Mouse (Mus musculus) intestine, embryonic 14.5 days (tissue): Measurements from ENCODE around the gene Gm12830. TPM values are rescaled to one million over a fixed set of nuclear protein-coding genes. Genes with fewer than 3 reads are reported as not detected.

ENCODE experiments used
- ATAC-seq: fragments of 200-750 bp; cut with Nextera tagmentation; replicated peaks from 2 replicates; pipeline ENCODE4 v1.8.0; 2017; ENCODE audit warnings: low read depth, moderate number of reproducible peaks, moderate TSS enrichment, moderate library complexity; ENCODE audit not compliant: low FRiP score, low TSS enrichment
- DNase-seq: peaks from one replicate; pipeline ENCODE4 v3.0.0-alpha.2; 2018; ENCODE audit warnings: low spot score
- H3K27ac ChIP-seq: fragments of 300-500 bp; sonication (generic); 2 replicates; pipeline ENCODE4 v1.5.1; 2014; ENCODE audit warnings: low read depth, mild to moderate bottlenecking, control low read depth
- H3K27me3 ChIP-seq: fragments of 300-500 bp; sonication (generic); replicated peaks from 2 replicates; pipeline ENCODE4 v1.6.1; 2014; ENCODE audit warnings: low read length, control low read depth; ENCODE audit not compliant: control insufficient read depth, insufficient read depth
- H3K36me3 ChIP-seq: fragments of 300-500 bp; sonication (generic); 2 replicates; pipeline ENCODE4 v1.6.1; 2014; ENCODE audit warnings: low read length, control low read depth; ENCODE audit not compliant: control insufficient read depth, insufficient read depth
- H3K4me1 ChIP-seq: fragments of 300-500 bp; sonication (generic); replicated peaks from 2 replicates; pipeline ENCODE4 v1.6.1; 2014; ENCODE audit warnings: low read length, control low read depth, mixed read lengths; ENCODE audit not compliant: control insufficient read depth, insufficient read depth
- H3K4me2 ChIP-seq: fragments of 300-500 bp; sonication (generic); 2 replicates; pipeline ENCODE4 v1.6.1; 2014; ENCODE audit warnings: low read length
- H3K4me3 ChIP-seq: fragments of 300-500 bp; sonication (generic); 2 replicates; pipeline ENCODE4 v1.5.1; 2014; ENCODE audit warnings: low read depth, low read length, control low read depth, mixed read lengths
- H3K9ac ChIP-seq: fragments of 300-500 bp; sonication (generic); 2 replicates; pipeline ENCODE4 v1.6.1; 2014; ENCODE audit warnings: mild to moderate bottlenecking, low read length
- H3K9me3 ChIP-seq: fragments of 300-500 bp; sonication (generic); 2 replicates; pipeline ENCODE4 v1.6.1; 2016; ENCODE audit warnings: low read length, control low read depth; ENCODE audit not compliant: control insufficient read depth
- WGBS: fragments of 180-500 bp; shearing (Covaris S2); extraction: QIAGEN DNeasy Blood & Tissue Kit; methylation state at CpG from one replicate; pipeline ENCODE4 v1.1.7; 2014; 5-methylcytosine and 5-hydroxymethylcytosine counted together
- polyA plus RNA-seq: library from polyadenylated mRNA; unstranded; fragments of >200 nt; fragmentation: Nextera tagmentation; extraction: Ambion mirVana; gene quantifications from 2 replicates; pipeline ENCODE4 v1.2.1, GENCODE M21; 2014

Gene Gm12830
- not detected in 2 replicates for polyA plus RNA-seq

- H3K36me3 ChIP-seq = no peaks in the 10 kb centered on the region
- peak within 1 kb of the TSS; percentile 54 for H3K27ac ChIP-seq
- H3K27me3 ChIP-seq = peaks cover 13% of the 10 kb centered on the region; the same call in 1 of the 2 replicates
- peak within 1 kb of the TSS; percentile 28 for H3K4me3 ChIP-seq
- peak within 1 kb of the TSS; percentile 47 for H3K9ac ChIP-seq
- peak within 1 kb of the TSS; percentile 48 for H3K4me2 ChIP-seq
- ATAC-seq (peak; percentile 86), DNase-seq (peak; percentile 85)
- under 1% methylated on average over 51 of the region's 51 CpGs for WGBS
- peaks cover 7% of the 10 kb centered on the region for H3K4me1 ChIP-seq
- H3K9me3 ChIP-seq = no peaks in the 10 kb centered on the region
These were observed at the start of gene Gm12830 for GRCm38 (mm10) chr4:114821567-114822192. Gm12830 (plus strand) TSS chr4:114821722.

GRCm38 (mm10) chr4:114773316-114773715 lies 48.2 kb upstream of the Gm12830 start:
- no peaks in the 10 kb centered on the region for H3K27me3 ChIP-seq
- no peaks in the 10 kb centered on the region for H3K9me3 ChIP-seq
- no peak for ATAC-seq
- peak; percentile 18 for DNase-seq
- H3K9ac ChIP-seq = no peak overlapping the region
- H3K36me3 ChIP-seq = no peaks in the 10 kb centered on the region
- H3K4me1 ChIP-seq = no peaks in the 10 kb centered on the region
- H3K27ac ChIP-seq = no peak overlapping the region
- H3K4me2 ChIP-seq = no peak overlapping the region
- WGBS = 97% methylated on average over 1 of the region's 1 CpGs
- no peak overlapping the region for H3K4me3 ChIP-seq

DNA sequence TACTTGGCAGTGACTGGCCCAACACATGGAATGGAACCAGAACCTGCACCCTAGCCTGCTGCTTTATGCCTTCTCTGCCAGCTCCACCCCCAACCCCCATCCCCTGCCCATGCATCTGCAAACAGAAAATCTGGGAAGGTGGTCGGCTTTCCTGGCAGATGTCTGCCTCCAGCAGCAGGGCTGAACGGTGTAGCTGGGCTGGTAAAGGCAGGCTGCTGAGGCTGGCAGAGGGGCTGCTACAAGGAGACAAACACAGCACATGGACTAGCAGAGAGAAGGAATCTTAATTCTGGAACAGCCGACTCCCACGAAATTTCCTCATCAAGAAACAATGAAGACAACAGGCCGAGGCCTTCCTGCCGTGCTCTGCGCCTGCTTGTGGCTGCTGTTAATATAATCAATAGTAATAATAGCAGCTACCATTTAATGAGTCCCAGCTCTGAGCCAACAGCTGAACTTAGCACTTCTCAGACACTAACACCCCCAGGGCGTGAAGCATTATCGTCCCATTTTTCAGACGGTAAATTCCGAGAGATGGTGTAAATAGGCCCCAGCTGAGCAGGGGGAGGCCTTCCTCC lies 43.8 kb upstream of the Gm12830 start:
- H3K4me1 ChIP-seq = peaks cover 17% of the 10 kb centered on the region
- WGBS = 67% methylated on average over 11 of the region's 11 CpGs
- H3K27me3 ChIP-seq = no peaks in the 10 kb centered on the region
- H3K27ac ChIP-seq = no peak overlapping the region
- no peak overlapping the region for H3K9ac ChIP-seq
- ATAC-seq (no peak), DNase-seq (peak; percentile 46)
- no peak overlapping the region for H3K4me3 ChIP-seq
- H3K4me2 ChIP-seq = no peak overlapping the region
- H3K9me3 ChIP-seq = no peaks in the 10 kb centered on the region
- H3K36me3 ChIP-seq = no peaks in the 10 kb centered on the region

GRCm38 (mm10) chr4:114778716-114779474 lies 42.6 kb upstream of the Gm12830 start:
- 33% methylated on average over 7 of the region's 7 CpGs for WGBS
- H3K27ac ChIP-seq = peak overlapping the region; percentile 36; the same call in 1 of the 2 replicates

DNA sequence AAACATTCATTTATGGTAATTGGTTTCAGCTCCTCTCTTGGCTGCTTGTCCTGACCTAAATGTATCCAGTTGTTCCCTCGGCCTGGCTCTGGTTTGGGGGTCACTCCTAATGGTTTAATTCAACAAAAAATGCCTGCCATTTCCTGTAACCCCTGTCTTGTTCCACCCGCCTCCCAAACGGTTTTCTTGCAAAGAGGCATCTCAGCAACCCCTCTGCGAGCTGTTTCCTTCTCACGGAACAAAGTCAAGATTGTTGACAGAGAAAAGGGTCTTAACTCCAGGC lies 42.1 kb upstream of the Gm12830 start:
- Histone ChIP-seq H3K9me3 (no peaks in the 10 kb centered on the region), H3K27ac (peak overlapping the region; percentile 36; the same call in 1 of the 2 replicates), H3K4me3 (no peak overlapping the region), H3K9ac (no peak overlapping the region), H3K4me1 (peaks cover 17% of the 10 kb centered on the region), H3K27me3 (no peaks in the 10 kb centered on the region), H3K36me3 (no peaks in the 10 kb centered on the region), H3K4me2 (no peak overlapping the region)
- ATAC-seq = no peak
- WGBS = 19% methylated on average over 5 of the region's 5 CpGs
- DNase-seq = no peak

More at GRCm38 (mm10) chr4:114778716-114779474, 42.6 kb upstream of the Gm12830 start:
- H3K9ac ChIP-seq = no peak overlapping the region
- H3K36me3 ChIP-seq = no peaks in the 10 kb centered on the region
- H3K4me3 ChIP-seq = no peak overlapping the region
- ATAC-seq (no peak), DNase-seq (no peak)
- no peaks in the 10 kb centered on the region for H3K27me3 ChIP-seq
- peaks cover 17% of the 10 kb centered on the region for H3K4me1 ChIP-seq
- H3K4me2 ChIP-seq = no peak overlapping the region
- no peaks in the 10 kb centered on the region for H3K9me3 ChIP-seq

DNA sequence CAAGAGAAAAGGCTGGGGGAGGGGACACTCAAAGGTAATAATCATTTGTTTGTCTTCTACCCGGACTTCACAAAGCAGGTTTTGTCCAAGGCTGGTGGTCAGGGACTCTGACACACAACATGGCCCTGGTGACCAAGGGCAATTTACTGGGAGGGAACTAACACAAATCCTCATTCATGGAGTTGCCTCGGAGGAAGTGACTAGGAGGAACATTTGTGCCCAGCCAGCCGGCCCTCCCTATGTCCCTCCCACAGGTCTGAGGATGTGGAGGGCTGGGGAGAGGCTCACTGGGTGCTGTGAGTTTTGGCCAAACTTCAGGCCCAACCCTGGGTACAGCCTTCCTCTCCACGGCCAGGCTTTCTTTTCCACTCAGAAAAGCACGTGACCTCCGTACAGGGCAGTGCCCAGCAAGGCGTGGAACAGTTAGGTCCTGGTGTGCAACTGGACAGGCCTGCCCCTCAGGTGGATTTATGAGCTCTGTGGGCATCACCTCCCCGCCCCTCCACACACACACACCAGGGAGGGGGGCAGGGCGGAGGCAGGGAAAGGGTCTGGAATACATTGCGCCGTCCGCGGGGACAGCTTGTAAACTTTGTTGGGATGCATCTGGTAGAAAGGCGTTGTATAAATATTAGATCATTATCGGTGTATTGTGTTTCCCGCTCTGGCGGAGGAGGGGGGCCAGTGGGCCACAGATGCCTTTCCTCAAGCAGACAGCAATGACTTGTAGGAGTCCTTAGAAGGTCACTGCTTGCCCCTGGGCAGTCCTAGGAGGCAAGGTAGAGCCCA lies 41.6 kb upstream of the Gm12830 start:
- Histone ChIP-seq H3K36me3 (no peaks in the 10 kb centered on the region), H3K4me2 (peak overlapping the region; percentile 21), H3K4me1 (peaks cover 17% of the 10 kb centered on the region), H3K27ac (peak overlapping the region; percentile 36; the same call in 1 of the 2 replicates), H3K9ac (no peak overlapping the region), H3K4me3 (no peak overlapping the region), H3K27me3 (0 out of 2 replicates have a peak, but pooled peaks cover under 1% of the 10 kb centered on the region), H3K9me3 (no peaks in the 10 kb centered on the region)
- 19% methylated on average over 17 of the region's 17 CpGs for WGBS
- peak; percentile 67 for ATAC-seq
- DNase-seq = peak; percentile 65

GRCm38 (mm10) chr4:114782851-114783250 lies 38.7 kb upstream of the Gm12830 start:
- Histone ChIP-seq H3K4me3 (no peak overlapping the region), H3K27me3 (peaks cover 16% of the 10 kb centered on the region; the same call in 1 of the 2 replicates), H3K4me2 (no peak overlapping the region), H3K36me3 (no peaks in the 10 kb centered on the region), H3K4me1 (peaks cover 17% of the 10 kb centered on the region), H3K9ac (no peak overlapping the region), H3K9me3 (no peaks in the 10 kb centered on the region), H3K27ac (no peak overlapping the region)
- 76% methylated on average over 7 of the region's 7 CpGs for WGBS
- DNase-seq (no peak), ATAC-seq (no peak)

DNA sequence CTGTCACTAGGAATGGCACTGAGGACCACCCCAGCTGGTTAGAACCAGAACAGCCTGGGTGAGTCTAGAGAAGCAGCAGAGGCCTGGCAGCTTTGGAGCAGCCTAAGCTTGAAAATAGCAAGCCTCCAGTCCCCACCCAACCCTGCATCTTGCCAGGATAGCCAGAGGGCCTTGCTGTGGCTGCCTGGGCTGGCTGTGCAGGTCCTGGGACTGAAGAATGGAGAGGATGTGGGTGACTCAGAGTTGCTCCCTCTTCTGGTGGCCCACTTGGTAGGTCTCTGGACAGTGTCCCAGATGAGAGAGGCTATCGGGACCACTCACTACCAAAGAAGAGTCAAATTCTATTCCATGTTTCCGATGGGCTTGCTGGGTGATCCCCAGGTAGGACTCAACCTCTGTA lies 36.8 kb upstream of the Gm12830 start:
- no peak overlapping the region for H3K9ac ChIP-seq
- H3K36me3 ChIP-seq = no peaks in the 10 kb centered on the region
- ATAC-seq = no peak
- H3K4me3 ChIP-seq = no peak overlapping the region
- H3K27ac ChIP-seq = no peak overlapping the region
- H3K9me3 ChIP-seq = no peaks in the 10 kb centered on the region
- WGBS = 95% methylated on average over 2 of the region's 2 CpGs
- H3K27me3 ChIP-seq = peaks cover 21% of the 10 kb centered on the region; the same call in 1 of the 2 replicates
- peaks cover 10% of the 10 kb centered on the region for H3K4me1 ChIP-seq
- H3K4me2 ChIP-seq = no peak overlapping the region
- DNase-seq = no peak
